Mouse (Mus musculus): ENCODE data around the gene Naa15.
A peak's percentile ranks its signal among the peaks of the same experiment; 100 is the strongest.
"Not testable (repeated sequence)": the region's sequence is repeated elsewhere in the genome, so short reads cannot be mapped to it uniquely, and the experiment has no call there.

Naa15 gene

GRCm38 (mm10) chr3:51395461-51396145 is 19.3 kb upstream of the Naa15 start:
- DNase-seq: no peak

GRCm38 (mm10) chr3:51396219-51397068 is 18.5 kb upstream of the Naa15 start, which contains the start of gene Mgarp:
TSS of gene Mgarp (minus strand) at chr3:51396738.
- no peak for DNase-seq

GRCm38 (mm10) chr3:51397700-51398299 is 17.1 kb upstream of the Naa15 start:
- no peak for DNase-seq

GRCm38 (mm10) chr3:51398667-51399066 is 16.3 kb upstream of the Naa15 start:
- DNase-seq: no peak

GRCm38 (mm10) chr3:51399531-51399930 is 15.4 kb upstream of the Naa15 start:
- DNase-seq: no peak

- no peak for DNase-seq
These were observed 14.3 kb upstream of the Naa15 start for GRCm38 (mm10) chr3:51400682-51401081.

GRCm38 (mm10) chr3:51402054-51402453 is 12.9 kb upstream of the Naa15 start:
- not testable (repeated sequence) for DNase-seq

- DNase-seq: no peak
These were observed 12.3 kb upstream of the Naa15 start for GRCm38 (mm10) chr3:51402628-51403027.

GRCm38 (mm10) chr3:51407870-51408560 is 6.9 kb upstream of the Naa15 start:
- DNase-seq: no peak

- DNase-seq: peak; percentile 94
These were observed 6.3 kb upstream of the Naa15 start, which contains the start of gene Ndufc1 for GRCm38 (mm10) chr3:51408561-51409183. TSS of gene Ndufc1 (minus strand) at chr3:51408988.

- DNase-seq: no peak
These were observed 2.5 kb upstream of the Naa15 start for GRCm38 (mm10) chr3:51412457-51412856.

- DNase-seq: no peak
These were observed 1.7 kb upstream of the Naa15 start for GRCm38 (mm10) chr3:51413276-51413675.

- DNase-seq: no peak
These were observed 1.1 kb downstream of the Naa15 start for GRCm38 (mm10) chr3:51416073-51416363.

- peak; percentile 30 for DNase-seq
These were observed 1.6 kb downstream of the Naa15 start for GRCm38 (mm10) chr3:51416364-51417134.

- no peak for DNase-seq
These were observed 2.1 kb downstream of the Naa15 start for GRCm38 (mm10) chr3:51417135-51417458.

GRCm38 (mm10) chr3:51417485-51417884 is 2.5 kb downstream of the Naa15 start:
- no peak for DNase-seq

- no peak for DNase-seq
These were observed 3.0 kb downstream of the Naa15 start for GRCm38 (mm10) chr3:51417966-51418365.

GRCm38 (mm10) chr3:51421921-51422320 is 7.0 kb downstream of the Naa15 start:
- no peak for DNase-seq

GRCm38 (mm10) chr3:51425394-51425793 is 10.4 kb downstream of the Naa15 start:
- no peak for DNase-seq

- DNase-seq: not testable (repeated sequence)
These were observed 19.4 kb downstream of the Naa15 start for GRCm38 (mm10) chr3:51434364-51434763.

GRCm38 (mm10) chr3:51434871-51435595 is 20.1 kb downstream of the Naa15 start:
- DNase-seq: no peak
